Mouse (Mus musculus) bone marrow macrophage, adult 2 months (primary cell): Measurements from ENCODE around the gene Dennd1a. TPM values are rescaled to one million over a fixed set of nuclear protein-coding genes. Genes with fewer than 3 reads are reported as not detected.

Experiments
- H3K27ac ChIP-seq: 2 replicates; pipeline ENCODE4 v1.5.1; 2012; ENCODE audit warnings: low read depth, low read length; ENCODE audit not compliant: insufficient read depth
- H3K4me1 ChIP-seq: 2 replicates; pipeline ENCODE4 v1.6.1; 2012; ENCODE audit warnings: low read length; ENCODE audit not compliant: control insufficient read depth, insufficient read depth
- H3K4me3 ChIP-seq: 2 replicates; pipeline ENCODE4 v1.5.1; 2012; ENCODE audit warnings: mild to moderate bottlenecking, low read length, moderate library complexity; ENCODE audit not compliant: insufficient read depth
- CTCF ChIP-seq: IDR thresholded peaks from 2 replicates; pipeline ENCODE4 v1.5.1; 2012; ENCODE audit warnings: low read depth, mild to moderate bottlenecking, low read length, moderate library complexity
- POLR2A ChIP-seq: IDR thresholded peaks from 2 replicates; pipeline ENCODE4 v1.6.1; 2012; ENCODE audit warnings: mild to moderate bottlenecking, low read depth, low read length, borderline replicate concordance
- polyA plus RNA-seq: library from polyadenylated mRNA; stranded (reverse); fragments of >200 nt; gene quantifications from 2 replicates; pipeline ENCODE4 v1.2.4, GENCODE M21; 2012; ENCODE audit not compliant: missing spikeins, insufficient read depth, insufficient read length

Dennd1a gene
- polyA plus RNA-seq, 1 experiment, result 73.7 TPM

DNA sequence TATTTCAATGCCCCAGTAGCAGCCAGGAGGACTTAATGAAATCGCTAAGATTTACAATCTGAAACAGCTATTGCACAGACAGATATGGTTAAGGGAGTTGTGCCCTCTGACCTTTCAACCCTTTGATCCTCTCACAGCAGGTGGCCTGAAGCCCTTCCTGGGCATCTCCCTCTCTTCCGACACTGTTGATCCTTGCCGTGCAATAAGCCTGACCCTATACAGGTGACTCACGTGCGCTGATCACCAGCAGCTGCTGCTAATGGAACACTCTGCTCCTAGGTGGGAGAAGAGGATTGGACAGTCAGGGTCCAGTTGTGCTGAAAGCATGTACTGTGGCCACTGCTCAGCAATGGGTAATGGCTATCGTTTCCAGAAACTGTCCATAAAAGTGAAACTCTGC, 314.6 kb downstream of the Dennd1a start:
- no peak overlapping the region for H3K4me3 ChIP-seq
- TF ChIP-seq POLR2A, result no peak
- TF ChIP-seq CTCF, result no peak
- peaks cover 9% of the 10 kb centered on the region for H3K4me1 ChIP-seq
- H3K27ac ChIP-seq, result no peak overlapping the region

DNA sequence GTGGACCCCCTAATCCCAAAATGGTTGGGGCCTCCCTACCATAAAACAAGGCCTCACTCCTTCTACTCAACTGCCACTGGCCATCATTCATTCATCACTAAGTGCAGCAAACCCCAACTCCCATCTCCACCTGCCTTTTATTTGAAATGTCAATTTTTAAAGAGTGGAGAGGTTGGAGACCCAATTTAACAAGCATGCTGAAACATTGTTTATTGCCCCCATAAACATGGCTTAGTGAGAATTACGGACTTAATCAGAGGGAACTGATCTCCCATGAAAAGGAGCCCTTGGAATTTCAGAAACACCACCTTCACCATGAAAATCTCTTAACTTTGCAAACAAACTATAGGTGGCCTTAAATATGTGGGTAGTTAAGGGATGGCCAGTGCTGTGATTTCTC, 315.5 kb downstream of the Dennd1a start:
- TF ChIP-seq POLR2A (no peak), CTCF (no peak)
- Histone ChIP-seq H3K4me1 (peaks cover 9% of the 10 kb centered on the region), H3K27ac (no peak overlapping the region), H3K4me3 (no peak overlapping the region)

DNA sequence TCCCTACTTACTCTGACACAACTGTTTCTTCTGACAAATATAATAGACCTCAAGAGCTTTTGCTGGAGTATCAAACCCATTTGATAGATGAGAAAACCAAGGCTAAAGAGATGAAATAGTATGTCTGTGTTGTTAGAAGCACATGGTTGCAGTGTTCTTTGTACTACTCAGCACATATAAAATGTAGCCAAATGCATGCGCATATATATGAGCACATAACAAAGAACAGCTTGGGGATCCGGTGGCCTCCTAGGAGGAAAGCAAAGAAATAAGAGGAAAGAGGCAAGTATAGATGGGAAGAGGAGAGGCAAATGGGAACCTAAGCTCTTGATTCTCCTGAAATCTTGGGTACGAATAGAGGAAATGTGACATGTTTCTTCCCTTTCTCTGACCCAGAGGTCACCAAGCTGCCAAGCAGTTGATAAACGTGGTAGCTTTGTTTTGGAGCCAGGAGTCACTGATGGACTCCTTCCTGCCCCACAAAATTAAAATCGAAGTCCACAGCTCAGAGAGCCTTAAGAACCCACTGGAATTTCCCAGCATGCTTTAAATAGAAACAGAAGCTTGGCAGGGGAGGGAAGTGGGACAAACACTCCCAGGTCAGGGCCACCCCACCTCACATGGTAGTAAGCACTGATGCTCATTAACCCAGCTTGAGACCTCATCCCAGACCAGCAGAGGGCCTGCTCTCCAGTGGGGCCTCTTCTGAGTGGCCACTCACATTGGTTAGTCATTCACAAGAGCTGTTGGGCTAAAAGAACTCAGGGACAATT, 317.3 kb downstream of the Dennd1a start:
- H3K4me3 ChIP-seq, result no peak overlapping the region
- peaks cover 9% of the 10 kb centered on the region for H3K4me1 ChIP-seq
- TF ChIP-seq CTCF (no peak), POLR2A (no peak)
- H3K27ac ChIP-seq, result no peak overlapping the region

DNA sequence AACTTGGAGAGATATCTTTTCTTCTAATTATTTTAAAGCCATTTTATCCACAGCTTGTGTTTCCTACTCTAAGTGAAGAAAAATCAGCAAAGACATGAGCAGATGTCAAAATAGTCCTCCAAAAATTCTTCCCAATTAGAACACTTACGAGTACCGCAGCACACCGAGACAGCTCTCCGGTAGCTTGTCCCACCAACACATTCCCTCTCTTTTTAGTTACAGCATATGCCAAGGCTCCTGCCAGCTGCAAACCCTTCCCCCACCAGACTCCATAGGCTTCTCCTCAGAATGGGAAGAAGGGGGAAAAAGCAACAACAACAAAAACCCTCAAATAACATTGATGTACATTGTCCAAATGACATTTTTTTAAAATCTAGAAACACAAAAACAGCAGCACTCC, 322.7 kb downstream of the Dennd1a start:
- Histone ChIP-seq H3K27ac (no peak overlapping the region), H3K4me3 (no peak overlapping the region), H3K4me1 (no peaks in the 10 kb centered on the region)

GRCm38 (mm10) chr2:37963362-37963761, 323.8 kb downstream of the Dennd1a start:
- no peak for TF ChIP-seq POLR2A
- TF ChIP-seq CTCF, result no peak
- no peak overlapping the region for H3K4me3 ChIP-seq
- no peak overlapping the region for H3K27ac ChIP-seq
- no peaks in the 10 kb centered on the region for H3K4me1 ChIP-seq

More for the DNA sequence above, 322.7 kb downstream of the Dennd1a start:
- no peak for TF ChIP-seq POLR2A
- TF ChIP-seq CTCF, result no peak

DNA sequence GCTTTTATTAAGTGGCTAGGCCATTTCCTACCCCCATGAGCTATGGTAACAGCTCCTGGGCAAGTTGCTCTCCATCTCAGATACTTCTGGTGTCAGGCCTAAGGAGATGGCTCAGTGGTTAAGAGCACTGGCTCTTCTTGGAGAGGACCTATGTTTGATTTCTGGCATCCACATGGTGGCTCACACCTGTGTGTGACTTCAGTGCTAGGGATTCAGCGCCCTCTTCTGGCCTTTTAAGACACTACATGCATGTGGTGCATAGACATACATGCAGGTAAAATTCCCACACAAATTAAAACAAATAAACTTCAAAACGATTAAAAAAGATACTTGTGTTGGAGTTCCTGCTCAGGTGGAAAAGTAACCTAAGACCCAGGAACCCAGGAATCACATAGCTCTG, 338.8 kb downstream of the Dennd1a start:
- TF ChIP-seq CTCF (peak; percentile 26; the same call in 1 of the 2 replicates), POLR2A (no peak)
- Histone ChIP-seq H3K4me1 (no peaks in the 10 kb centered on the region), H3K4me3 (no peak overlapping the region), H3K27ac (no peak overlapping the region)

DNA sequence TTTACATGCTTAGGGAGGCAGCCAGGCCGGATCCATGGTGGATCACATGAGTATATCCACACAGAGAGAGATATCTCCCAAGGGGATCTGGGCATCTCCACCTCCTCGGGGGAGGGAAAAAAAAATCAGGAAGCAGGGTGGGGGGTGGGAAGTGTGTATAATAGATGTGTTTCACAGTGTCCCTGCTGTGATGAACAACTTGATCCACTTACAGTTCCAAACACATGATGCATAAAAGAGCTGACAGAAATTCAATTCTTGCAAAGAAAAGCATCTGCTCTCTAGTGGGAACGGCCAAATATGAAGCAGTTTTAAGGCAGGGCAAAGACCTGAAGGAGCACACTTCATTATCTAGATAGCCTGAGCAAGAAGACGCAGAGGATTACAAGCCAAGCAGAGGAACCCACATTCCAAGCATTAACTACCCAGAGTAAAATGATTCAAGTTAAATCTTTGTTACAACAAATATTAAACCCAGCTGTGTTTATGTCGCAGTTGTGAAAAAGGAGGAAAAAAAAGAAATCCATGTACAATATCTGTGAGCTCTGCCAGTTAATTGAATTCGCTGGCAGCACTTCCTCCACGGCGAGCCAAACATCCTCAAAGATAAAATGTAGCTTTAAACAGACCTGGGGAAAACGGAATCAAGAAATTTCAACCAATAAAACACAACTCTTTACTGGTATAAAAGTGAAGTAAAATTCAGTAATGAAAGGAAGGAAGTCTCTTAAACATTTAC, 341.4 kb downstream of the Dennd1a start:
- H3K4me1 ChIP-seq, result no peaks in the 10 kb centered on the region
- H3K4me3 ChIP-seq, result no peak overlapping the region
- H3K27ac ChIP-seq, result no peak overlapping the region
- no peak for TF ChIP-seq CTCF
- TF ChIP-seq POLR2A, result no peak

DNA sequence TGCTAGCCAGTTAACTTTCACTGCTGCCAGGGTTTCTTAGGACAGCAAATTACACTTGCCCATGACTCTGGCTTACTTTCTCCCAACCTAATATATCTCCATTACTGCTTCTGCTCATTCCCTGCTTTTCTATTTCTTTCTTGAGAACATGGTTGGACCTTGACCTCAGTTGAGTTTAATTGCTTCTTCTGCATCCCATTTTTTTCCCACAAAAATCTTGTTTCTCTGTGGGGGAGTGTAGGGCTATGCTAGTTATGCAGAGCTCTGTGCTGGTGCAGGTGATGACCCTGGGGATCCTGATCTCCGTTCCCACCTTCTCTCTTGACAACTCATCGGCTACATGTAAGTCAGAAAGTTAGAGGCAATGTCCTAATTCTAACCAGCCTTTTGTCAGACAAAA, 344.3 kb downstream of the Dennd1a start:
- Histone ChIP-seq H3K27ac (no peak overlapping the region), H3K4me1 (no peaks in the 10 kb centered on the region), H3K4me3 (no peak overlapping the region)
- TF ChIP-seq CTCF (no peak), POLR2A (no peak)

GRCm38 (mm10) chr2:37941741-37942140, 345.4 kb downstream of the Dennd1a start:
- TF ChIP-seq POLR2A, result no peak
- TF ChIP-seq CTCF, result no peak
- no peak overlapping the region for H3K27ac ChIP-seq
- no peak overlapping the region for H3K4me3 ChIP-seq
- H3K4me1 ChIP-seq, result no peaks in the 10 kb centered on the region

GRCm38 (mm10) chr2:37940845-37941361, 346.3 kb downstream of the Dennd1a start:
- H3K27ac ChIP-seq, result no peak overlapping the region
- TF ChIP-seq POLR2A (no peak), CTCF (no peak)
- no peaks in the 10 kb centered on the region for H3K4me1 ChIP-seq
- no peak overlapping the region for H3K4me3 ChIP-seq
